Mouse (Mus musculus) MEL (cell line): ENCODE data around the gene Foxl2.

Source experiments
- CHD1 ChIP-seq: IDR thresholded peaks from 2 replicates; pipeline ENCODE4 v1.6.1; 2012; ENCODE audit warnings: low read depth, mild to moderate bottlenecking, inconsistent platforms, low read length, improper control_type of control experiment
- CHD2 ChIP-seq: IDR thresholded peaks from 2 replicates; pipeline ENCODE4 v1.6.1; 2011; ENCODE audit warnings: low read length, improper control_type of control experiment
- CTCF ChIP-seq, 3 experiments: IDR thresholded peaks in 2 of 3; conservative IDR thresholded peaks in 1 of 3; 2 replicates each; pipeline ENCODE4 v1.5.1; 2011 to 2012; ENCODE audit warnings: low read length in 3 of 3, low read depth in 2 of 3, mild to moderate bottlenecking in 2 of 3, improper control_type of control experiment in 1 of 3, inconsistent platforms in 1 of 3, mixed read lengths in 1 of 3, moderate library complexity in 1 of 3; ENCODE audit not compliant: control insufficient read depth in 1 of 3, insufficient read depth in 1 of 3, poor library complexity in 1 of 3, severe bottlenecking in 1 of 3
- E2F4 ChIP-seq: IDR thresholded peaks from 2 replicates; pipeline ENCODE4 v1.6.1; 2011; ENCODE audit warnings: low read depth, low read length, improper control_type of control experiment, borderline replicate concordance
- HCFC1 ChIP-seq: IDR thresholded peaks from 2 replicates; pipeline ENCODE4 v1.6.1; 2012; ENCODE audit warnings: low read depth, mild to moderate bottlenecking, inconsistent platforms, low read length, improper control_type of control experiment, moderate library complexity
- MAFK ChIP-seq: IDR thresholded peaks from 2 replicates; pipeline ENCODE4 v1.6.1; 2011; ENCODE audit warnings: low read depth, mild to moderate bottlenecking, low read length, improper control_type of control experiment, borderline replicate concordance
- NRF1 ChIP-seq: IDR thresholded peaks from 2 replicates; pipeline ENCODE4 v1.6.1; 2014; ENCODE audit warnings: low read depth, mild to moderate bottlenecking, inconsistent platforms, low read length, improper control_type of control experiment, moderate library complexity; ENCODE audit not compliant: poor library complexity, insufficient read depth, severe bottlenecking
- POLR2A ChIP-seq, 2 experiments: IDR thresholded peaks; 2 replicates each; pipeline ENCODE4 v1.6.1; 2011 to 2012; ENCODE audit warnings: low read length in 2 of 2, mild to moderate bottlenecking in 2 of 2, control low read depth in 1 of 2, improper control_type of control experiment in 1 of 2, low read depth in 1 of 2, moderate library complexity in 1 of 2; ENCODE audit not compliant: control insufficient read depth in 1 of 2, insufficient read depth in 1 of 2, poor library complexity in 1 of 2
- POLR2AphosphoS5 ChIP-seq: IDR thresholded peaks from 2 replicates; pipeline ENCODE4 v1.6.1; 2012; ENCODE audit warnings: low read depth, borderline replicate concordance, mild to moderate bottlenecking, inconsistent platforms, low read length, moderate library complexity, mixed read lengths
- TCF12 ChIP-seq: IDR thresholded peaks from 2 replicates; pipeline ENCODE4 v1.6.1; 2014; ENCODE audit warnings: low read depth, mild to moderate bottlenecking, inconsistent platforms, low read length, improper control_type of control experiment, moderate library complexity
- UBTF ChIP-seq: IDR thresholded peaks from 2 replicates; pipeline ENCODE4 v1.6.1; 2012; ENCODE audit warnings: low read depth, mild to moderate bottlenecking, inconsistent platforms, low read length, improper control_type of control experiment, moderate library complexity, borderline replicate concordance; ENCODE audit not compliant: insufficient read depth
- USF1 ChIP-seq: IDR thresholded peaks from 2 replicates; pipeline ENCODE4 v1.6.1; 2014; ENCODE audit warnings: low read depth, mild to moderate bottlenecking, inconsistent platforms, low read length, improper control_type of control experiment, moderate library complexity
- ZKSCAN1 ChIP-seq: IDR thresholded peaks from 2 replicates; pipeline ENCODE4 v1.6.1; 2012; ENCODE audit warnings: low read depth, mild to moderate bottlenecking, inconsistent platforms, low read length, improper control_type of control experiment, moderate library complexity

GRCm38 (mm10) chr9:98999881-99000339 is 44.8 kb downstream of the Foxl2 start:
- TF ChIP-seq CTCF (IDR thresholded peaks at IDR 0.05 in 2 of 3, conservative IDR thresholded peaks at IDR 0.05 in 1 of 3; ENCODE audit: control insufficient read depth in 1 of 3, insufficient read depth in 1 of 3, low read depth in 2 of 3, low read length in 3 of 3, poor library complexity in 1 of 3, severe bottlenecking in 1 of 3) (no peak), POLR2A (IDR thresholded peaks at IDR 0.05; ENCODE audit: control insufficient read depth in 1 of 2, insufficient read depth in 1 of 2, low read depth in 1 of 2, low read length in 2 of 2, poor library complexity in 1 of 2) (no peak), NRF1 (no peak), POLR2AphosphoS5 (no peak), CHD1 (no peak), USF1 (no peak), E2F4 (no peak), UBTF (no peak), ZKSCAN1 (no peak), MAFK (no peak), HCFC1 (no peak), TCF12 (no peak), CHD2 (no peak)
